8 mouse cellular contexts compared by ENCODE assay signal in genomic region chr6:30459811-30460749, GRCm38 (mm10). TPM values are rescaled to one million over a fixed set of nuclear protein-coding genes. Genes with fewer than 3 reads are reported as not detected.
A peak's percentile ranks its signal among the peaks of the same experiment; 100 is the strongest.
DNase-seq lines count a peak whose midpoint lies in the region; ATAC-seq and TF ChIP-seq lines count a peak whose summit lies in the region.

No protein-coding gene starts in this region.

- peak; percentile 98; the same call in 1 of the 2 replicates for TF ChIP-seq CTCF in gastrocnemius, adult 2 months (IDR thresholded peaks at IDR 0.05)

- peak; percentile 46 for ATAC-seq in hindbrain, embryonic 16.5 days

- intact Hi-C loops in gastrocnemius, adult 2 months (cut with DNase I) = loop anchor here (1.0 kb wide), 1 partner anchor 57 kb away; no protein-coding TSS in a partner anchor
- intact Hi-C loops in left cerebral cortex, postnatal 10 days (cut with DNase I) = loop anchor here (2.0 to 5.0 kb wide), 2 partner anchors 57 to 87 kb away; no protein-coding TSS in a partner anchor

- peak overlapping the region; percentile 56 for H3K4me2 ChIP-seq in hindbrain, embryonic 16.5 days (ENCODE audit: low read length)

- no peaks in the 10 kb centered on the region for H3K27me3 ChIP-seq in hindbrain, embryonic 16.5 days (replicated peaks; ENCODE audit: control insufficient read depth, insufficient read depth, low read length)
- peaks cover 48% of the 10 kb centered on the region for H3K27me3 ChIP-seq in megakaryocyte, embryonic 14.5 days (replicated peaks)

- WGBS in hindbrain, embryonic 16.5 days = 6% methylated on average over 40 of the region's 40 CpGs

- peak overlapping the region; percentile 77 for H3K4me3 ChIP-seq in gastrocnemius, adult 2 months
- H3K4me3 ChIP-seq in hindbrain, embryonic 16.5 days (ENCODE audit: low read length) = peak overlapping the region; percentile 45
- peak overlapping the region; percentile 93 for H3K4me3 ChIP-seq in megakaryocyte, embryonic 14.5 days (replicated peaks)

- H3K9ac ChIP-seq in hindbrain, embryonic 16.5 days (ENCODE audit: low read depth, low read length) = peak overlapping the region; percentile 72

- H3K36me3 ChIP-seq in hindbrain, embryonic 16.5 days (ENCODE audit: control insufficient read depth, insufficient read depth, low read length) = 0 out of 2 replicates have a peak, but pooled peaks cover 5% of the 10 kb centered on the region
- peaks cover 6% of the 10 kb centered on the region for H3K36me3 ChIP-seq in megakaryocyte, embryonic 14.5 days (replicated peaks; ENCODE audit: low read length)

- H3K27ac ChIP-seq in gastrocnemius, adult 2 months = peak overlapping the region; percentile 80
- peak overlapping the region; percentile 95 for H3K27ac ChIP-seq in hindbrain, embryonic 16.5 days (ENCODE audit: low read depth, low read length)

- peaks cover 30% of the 10 kb centered on the region for H3K4me1 ChIP-seq in hindbrain, embryonic 16.5 days (ENCODE audit: control insufficient read depth, insufficient read depth, low read depth, low read length)
- peaks cover 58% of the 10 kb centered on the region for H3K4me1 ChIP-seq in megakaryocyte, embryonic 14.5 days

- peak; percentile 80 to 91 for DNase-seq in adrenal gland, adult (ENCODE audit: inconsistent age in 2 of 2, low spot score in 1 of 2)
- DNase-seq in cerebellum, postnatal 36 days = peak; percentile 76 to 82
- peak; percentile 90 for DNase-seq in gastrocnemius, adult 2 months
- peak; percentile 68 to 89 for DNase-seq in left cerebral cortex, postnatal 10 days (ENCODE audit: extremely low spot score in 1 of 2, low spot score in 2 of 2)
- peak; percentile 81 to 82 for DNase-seq in right cerebral cortex, adult 2 months (ENCODE audit: low spot score in 2 of 2)
- peak; percentile 80 for DNase-seq in urinary bladder, postnatal 25 days (ENCODE audit: low spot score)

- no peaks in the 10 kb centered on the region for H3K9me3 ChIP-seq in hindbrain, embryonic 16.5 days (ENCODE audit: control insufficient read depth, low read length)
- H3K9me3 ChIP-seq in megakaryocyte, embryonic 14.5 days = no peaks in the 10 kb centered on the region

RNA-seq across cellular contexts. Expression of gene Tmem209, which starts 49.5 kb away (rescaled TPM):
- 10 to 100 TPM in 1 of 2 experiments, 1 to 10 TPM in 1; 7.1 to 11.4 TPM for total RNA-seq in gastrocnemius, adult 2 months (2021)
- 25.6 and 31.4 TPM in 2 replicates for polyA plus RNA-seq in hindbrain, embryonic 16.5 days (2015; fragmentation: Nextera tagmentation; extraction: Ambion mirVana)
- total RNA-seq in left cerebral cortex, postnatal 10 days (2021) = 10 to 100 TPM; 16.3 to 16.6 TPM
- 1.7 TPM in 1 of 2 replicates, not detected in the other for polyA plus RNA-seq in megakaryocyte, embryonic 14.5 days (2012; ENCODE audit: insufficient read depth, low replicate concordance)

RNA-seq across cellular contexts. Expression of gene Ssmem1, which starts 49.6 kb away (rescaled TPM):
- under 1 TPM; 0.18 to 0.20 TPM for total RNA-seq in gastrocnemius, adult 2 months (2021)
- 0.15 and 0.19 TPM in 2 replicates for polyA plus RNA-seq in hindbrain, embryonic 16.5 days (2015; fragmentation: Nextera tagmentation; extraction: Ambion mirVana)
- total RNA-seq in left cerebral cortex, postnatal 10 days (2021) = 1 to 10 TPM in 1 of 2 experiments, under 1 TPM in 1; 0.39 to 1.4 TPM
- not detected in 2 replicates for polyA plus RNA-seq in megakaryocyte, embryonic 14.5 days (2012; ENCODE audit: insufficient read depth, low replicate concordance)

RNA-seq across cellular contexts. Expression of gene Klhdc10, which starts 58.4 kb away (rescaled TPM):
- total RNA-seq in gastrocnemius, adult 2 months (2021) = 10 to 100 TPM; 35.8 to 44.4 TPM
- 27.8 and 34.9 TPM in 2 replicates for polyA plus RNA-seq in hindbrain, embryonic 16.5 days (2015; fragmentation: Nextera tagmentation; extraction: Ambion mirVana)
- total RNA-seq in left cerebral cortex, postnatal 10 days (2021) = 100 to 1,000 TPM; 151 to 161 TPM
- 6.6 and 8.2 TPM in 2 replicates for polyA plus RNA-seq in megakaryocyte, embryonic 14.5 days (2012; ENCODE audit: insufficient read depth, low replicate concordance)

Comparison
In these comparisons a context has a peak if more than half of its experiments do, and no peak if none do; other contexts are left out.
1. Peak in every context shown above with its lines: DNase-seq, ATAC-seq, H3K4me3 ChIP-seq and H3K27ac ChIP-seq.